Mouse (Mus musculus): ENCODE results near the gene Isyna1. TPM values are rescaled to one million over a fixed set of nuclear protein-coding genes. Genes with fewer than 3 reads are reported as not detected.
A peak's percentile ranks its signal among the peaks of the same experiment; 100 is the strongest.

Gene Isyna1
- polyA plus RNA-seq, 1 experiment from 2014 or later, result 107 TPM

GRCm38 (mm10) chr8:70561809-70562535 is 32.2 kb upstream of the Isyna1 start:
- Histone ChIP-seq H3K36me3 (ENCODE audit: insufficient read depth) (0 out of 2 replicates have a peak, but pooled peaks cover 2% of the 10 kb centered on the region), H3K27ac (ENCODE audit: low read depth) (no peak overlapping the region; the same call in 1 of the 2 replicates), H3K9me3 (ENCODE audit: low read depth, low read length) (no peaks in the 10 kb centered on the region), H3K27me3 (ENCODE audit: insufficient read depth, low read length) (no peaks in the 10 kb centered on the region), H3K9ac (no peak overlapping the region), H3K4me3 (ENCODE audit: low read depth, low read length) (no peak overlapping the region), H3K4me1 (ENCODE audit: insufficient read depth) (peaks cover 17% of the 10 kb centered on the region; the same call in 1 of the 2 replicates), H3K4me2 (no peak overlapping the region)
- TF ChIP-seq CTCF (IDR thresholded peaks at IDR 0.05; ENCODE audit: low read depth), result no peak
- WGBS, result 46% methylated on average over 7 of the region's 7 CpGs
- peak; percentile 16 for DNase-seq
- no peak for ATAC-seq (ENCODE audit: insufficient read depth)

GRCm38 (mm10) chr8:70562802-70563201 is 31.4 kb upstream of the Isyna1 start:
- Histone ChIP-seq H3K9ac (no peak overlapping the region), H3K36me3 (ENCODE audit: insufficient read depth) (0 out of 2 replicates have a peak, but pooled peaks cover 2% of the 10 kb centered on the region), H3K4me3 (ENCODE audit: low read depth, low read length) (no peak overlapping the region), H3K9me3 (ENCODE audit: low read depth, low read length) (no peaks in the 10 kb centered on the region), H3K27me3 (ENCODE audit: insufficient read depth, low read length) (no peaks in the 10 kb centered on the region), H3K4me1 (ENCODE audit: insufficient read depth) (peaks cover 17% of the 10 kb centered on the region; the same call in 1 of the 2 replicates), H3K4me2 (no peak overlapping the region), H3K27ac (ENCODE audit: low read depth) (no peak overlapping the region)
- TF ChIP-seq CTCF (IDR thresholded peaks at IDR 0.05; ENCODE audit: low read depth), result no peak
- WGBS, result 55% methylated on average over 3 of the region's 3 CpGs
- ATAC-seq (ENCODE audit: insufficient read depth) (no peak), DNase-seq (no peak)

GRCm38 (mm10) chr8:70563763-70564387 is 30.3 kb upstream of the Isyna1 start:
- Histone ChIP-seq H3K36me3 (ENCODE audit: insufficient read depth) (0 out of 2 replicates have a peak, but pooled peaks cover 2% of the 10 kb centered on the region), H3K4me1 (ENCODE audit: insufficient read depth) (peaks cover 17% of the 10 kb centered on the region; the same call in 1 of the 2 replicates), H3K27ac (ENCODE audit: low read depth) (no peak overlapping the region), H3K9me3 (ENCODE audit: low read depth, low read length) (no peaks in the 10 kb centered on the region), H3K4me2 (no peak overlapping the region), H3K4me3 (ENCODE audit: low read depth, low read length) (no peak overlapping the region), H3K27me3 (ENCODE audit: insufficient read depth, low read length) (no peaks in the 10 kb centered on the region), H3K9ac (no peak overlapping the region)
- DNase-seq (no peak), ATAC-seq (ENCODE audit: insufficient read depth) (no peak)
- WGBS, result 84% methylated on average over 6 of the region's 6 CpGs
- TF ChIP-seq CTCF (IDR thresholded peaks at IDR 0.05; ENCODE audit: low read depth), result no peak

- no peaks in the 10 kb centered on the region for H3K9me3 ChIP-seq (ENCODE audit: low read depth, low read length)
- H3K4me1 ChIP-seq (ENCODE audit: insufficient read depth), result peaks cover 16% of the 10 kb centered on the region; the same call in 1 of the 2 replicates
- WGBS, result 68% methylated on average over 3 of the region's 3 CpGs
- H3K27me3 ChIP-seq (ENCODE audit: insufficient read depth, low read length), result no peaks in the 10 kb centered on the region
- no peaks in the 10 kb centered on the region for H3K36me3 ChIP-seq (ENCODE audit: insufficient read depth)
- TF ChIP-seq CTCF (IDR thresholded peaks at IDR 0.05; ENCODE audit: low read depth), result no peak
- DNase-seq (no peak), ATAC-seq (ENCODE audit: insufficient read depth) (no peak)
- no peak overlapping the region for H3K4me2 ChIP-seq
- H3K27ac ChIP-seq (ENCODE audit: low read depth), result no peak overlapping the region
- no peak overlapping the region for H3K4me3 ChIP-seq (ENCODE audit: low read depth, low read length)
- no peak overlapping the region; the same call in 1 of the 2 replicates for H3K9ac ChIP-seq
These were observed 29.4 kb upstream of the Isyna1 start for GRCm38 (mm10) chr8:70564696-70565235.

- peak; percentile 34 for DNase-seq
These were observed 28.6 kb upstream of the Isyna1 start for GRCm38 (mm10) chr8:70565561-70565960.

GRCm38 (mm10) chr8:70570360-70570759 is 23.8 kb upstream of the Isyna1 start:
- no peak for ATAC-seq (ENCODE audit: insufficient read depth)
- Histone ChIP-seq H3K9ac (no peak overlapping the region), H3K4me3 (ENCODE audit: low read depth, low read length) (no peak overlapping the region), H3K27ac (ENCODE audit: low read depth) (no peak overlapping the region), H3K36me3 (ENCODE audit: insufficient read depth) (peaks cover 4% of the 10 kb centered on the region; the same call in 1 of the 2 replicates), H3K4me2 (no peak overlapping the region), H3K27me3 (ENCODE audit: insufficient read depth, low read length) (no peaks in the 10 kb centered on the region), H3K9me3 (ENCODE audit: low read depth, low read length) (no peaks in the 10 kb centered on the region), H3K4me1 (ENCODE audit: insufficient read depth) (no peaks in the 10 kb centered on the region)
- no peak for DNase-seq
- no peak for TF ChIP-seq CTCF (IDR thresholded peaks at IDR 0.05; ENCODE audit: low read depth)

More at GRCm38 (mm10) chr8:70565561-70565960, 28.6 kb upstream of the Isyna1 start:
- Histone ChIP-seq H3K4me3 (ENCODE audit: low read depth, low read length) (no peak overlapping the region), H3K27me3 (ENCODE audit: insufficient read depth, low read length) (no peaks in the 10 kb centered on the region), H3K9ac (no peak overlapping the region), H3K9me3 (ENCODE audit: low read depth, low read length) (no peaks in the 10 kb centered on the region), H3K4me2 (no peak overlapping the region), H3K36me3 (ENCODE audit: insufficient read depth) (no peaks in the 10 kb centered on the region), H3K27ac (ENCODE audit: low read depth) (no peak overlapping the region), H3K4me1 (ENCODE audit: insufficient read depth) (peaks cover 11% of the 10 kb centered on the region; the same call in 1 of the 2 replicates)
- TF ChIP-seq CTCF (IDR thresholded peaks at IDR 0.05; ENCODE audit: low read depth), result no peak
- WGBS, result 38% methylated on average over 3 of the region's 3 CpGs
- ATAC-seq (ENCODE audit: insufficient read depth), result no peak

GRCm38 (mm10) chr8:70570990-70571389 is 23.2 kb upstream of the Isyna1 start:
- H3K27ac ChIP-seq (ENCODE audit: low read depth), result no peak overlapping the region
- no peak for TF ChIP-seq CTCF (IDR thresholded peaks at IDR 0.05; ENCODE audit: low read depth)
- no peak overlapping the region for H3K4me3 ChIP-seq (ENCODE audit: low read depth, low read length)
- no peaks in the 10 kb centered on the region for H3K27me3 ChIP-seq (ENCODE audit: insufficient read depth, low read length)
- 79% methylated on average over 6 of the region's 6 CpGs for WGBS
- ATAC-seq (ENCODE audit: insufficient read depth) (no peak), DNase-seq (no peak)
- H3K4me1 ChIP-seq (ENCODE audit: insufficient read depth), result no peaks in the 10 kb centered on the region
- no peak overlapping the region for H3K9ac ChIP-seq
- H3K36me3 ChIP-seq (ENCODE audit: insufficient read depth), result peaks cover 5% of the 10 kb centered on the region; the same call in 1 of the 2 replicates
- H3K9me3 ChIP-seq (ENCODE audit: low read depth, low read length), result no peaks in the 10 kb centered on the region
- no peak overlapping the region for H3K4me2 ChIP-seq

Data from lung, embryonic 14.5 days (tissue).